Mouse (Mus musculus): Measurements from ENCODE around the gene Cdkn3. TPM values are rescaled to one million over a fixed set of nuclear protein-coding genes. Genes with fewer than 3 reads are reported as not detected.
"Not testable (repeated sequence)": the region's sequence is repeated elsewhere in the genome, so short reads cannot be mapped to it uniquely, and the experiment has no call there.

Gene Cdkn3
- polyA plus RNA-seq, 1 experiment from 2014 or later, result 30.3 TPM

DNA sequence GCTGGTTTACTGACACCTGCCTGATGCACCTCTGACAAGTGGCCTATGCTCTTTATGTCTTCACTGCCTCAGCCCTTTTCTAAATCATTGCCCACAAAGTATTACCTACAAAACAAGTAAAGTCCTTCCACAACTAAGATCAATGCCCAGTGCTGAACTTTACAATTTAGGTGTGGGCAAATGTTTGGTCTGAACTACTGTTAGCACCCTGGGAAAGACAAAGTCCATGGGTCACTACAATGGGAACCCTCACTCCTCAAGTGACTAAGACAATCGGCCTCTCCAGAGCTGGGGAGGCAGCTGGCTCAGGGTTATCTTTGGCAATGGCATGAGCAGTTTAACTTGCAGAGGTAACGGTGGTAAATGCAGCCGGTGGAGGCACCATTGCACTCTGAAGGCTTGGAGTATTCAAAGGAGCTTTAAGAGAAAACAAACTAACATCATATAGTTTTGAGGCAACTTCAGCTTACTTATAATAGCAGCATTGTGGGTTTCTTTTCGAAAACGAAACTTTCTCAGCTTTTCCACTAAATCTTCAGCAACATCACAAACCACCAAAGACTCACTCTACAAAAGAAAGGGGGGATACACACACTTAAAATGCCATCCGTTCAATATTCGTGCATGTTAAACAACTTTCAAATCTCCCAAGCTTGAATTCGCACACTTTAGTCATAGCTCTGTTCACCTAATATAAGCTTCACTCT is 56.7 kb downstream of the Cdkn3 start:
- no peak for DNase-seq (ENCODE audit: low spot score)
- 88% methylated on average over 8 of the region's 8 CpGs for WGBS
- ATAC-seq (ENCODE audit: low FRiP score, low TSS enrichment), result no peak
- Histone ChIP-seq H3K27me3 (ENCODE audit: control insufficient read depth, insufficient read depth, low read length) (no peaks in the 10 kb centered on the region), H3K4me1 (replicated peaks; ENCODE audit: control insufficient read depth, insufficient read depth) (0 out of 2 replicates have a peak, but pooled peaks cover 2% of the 10 kb centered on the region), H3K9ac (ENCODE audit: low read length) (no peak overlapping the region), H3K4me2 (replicated peaks; ENCODE audit: low read depth) (no peak overlapping the region), H3K9me3 (ENCODE audit: control insufficient read depth, low read length) (no peaks in the 10 kb centered on the region), H3K4me3 (ENCODE audit: low read depth, low read length) (no peak overlapping the region), H3K36me3 (ENCODE audit: control insufficient read depth, insufficient read depth, low read length) (peaks cover 5% of the 10 kb centered on the region; the same call in 1 of the 2 replicates), H3K27ac (replicated peaks) (no peak overlapping the region)
- no peak for TF ChIP-seq EP300 (optimal IDR thresholded peaks at IDR 0.05)
- no peak for TF ChIP-seq CTCF (IDR thresholded peaks at IDR 0.05; ENCODE audit: low read depth)

- ATAC-seq (ENCODE audit: low FRiP score, low TSS enrichment) (no peak), DNase-seq (ENCODE audit: low spot score) (no peak)
- Histone ChIP-seq H3K4me1 (replicated peaks; ENCODE audit: control insufficient read depth, insufficient read depth) (0 out of 2 replicates have a peak, but pooled peaks cover 2% of the 10 kb centered on the region), H3K27ac (replicated peaks) (no peak overlapping the region), H3K9me3 (ENCODE audit: control insufficient read depth, low read length) (no peaks in the 10 kb centered on the region), H3K9ac (ENCODE audit: low read length) (no peak overlapping the region), H3K4me3 (ENCODE audit: low read depth, low read length) (no peak overlapping the region), H3K27me3 (ENCODE audit: control insufficient read depth, insufficient read depth, low read length) (no peaks in the 10 kb centered on the region), H3K4me2 (replicated peaks; ENCODE audit: low read depth) (no peak overlapping the region), H3K36me3 (ENCODE audit: control insufficient read depth, insufficient read depth, low read length) (peaks cover 4% of the 10 kb centered on the region; the same call in 1 of the 2 replicates)
- 74% methylated on average over 7 of the region's 7 CpGs for WGBS
- TF ChIP-seq CTCF (IDR thresholded peaks at IDR 0.05; ENCODE audit: low read depth) (no peak), EP300 (optimal IDR thresholded peaks at IDR 0.05) (no peak)
Observed at GRCm38 (mm10) chr14:46818743-46819142, 58.4 kb downstream of the Cdkn3 start.

DNA sequence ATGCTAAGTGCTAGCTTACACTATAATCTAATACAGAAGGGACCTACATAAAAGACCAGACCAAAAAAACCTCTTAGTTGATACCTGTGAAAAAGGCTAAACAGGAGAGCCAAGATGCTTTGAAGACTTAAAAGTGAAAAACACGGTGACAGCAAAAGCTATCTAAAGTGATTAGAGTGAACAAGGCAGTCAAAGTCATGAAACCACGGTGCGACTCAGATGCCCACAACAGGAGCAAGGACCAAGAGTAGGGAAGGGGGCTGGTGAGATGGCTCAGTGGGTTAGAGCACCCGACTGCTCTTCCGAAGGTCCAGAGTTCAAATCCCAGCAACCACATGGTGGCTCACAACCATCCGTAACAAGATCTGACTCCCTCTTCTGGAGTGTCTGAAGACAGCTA is 59.6 kb downstream of the Cdkn3 start:
- not testable (repeated sequence) for ATAC-seq (ENCODE audit: low FRiP score, low TSS enrichment); H3K4me3 ChIP-seq (ENCODE audit: low read depth, low read length); H3K9ac ChIP-seq (ENCODE audit: low read length); H3K4me2 ChIP-seq (replicated peaks; ENCODE audit: low read depth); H3K27ac ChIP-seq (replicated peaks); DNase-seq (ENCODE audit: low spot score); H3K36me3 ChIP-seq (ENCODE audit: control insufficient read depth, insufficient read depth, low read length); H3K4me1 ChIP-seq (replicated peaks; ENCODE audit: control insufficient read depth, insufficient read depth); H3K9me3 ChIP-seq (ENCODE audit: control insufficient read depth, low read length); H3K27me3 ChIP-seq (ENCODE audit: control insufficient read depth, insufficient read depth, low read length)
- WGBS, result 87% methylated on average over 5 of the region's 6 CpGs

Other genes with a start within 250 kb of the Cdkn3 start
- gene Cnih1, start 27.9 kb downstream of the Cdkn3 start, polyA plus RNA-seq (2015; fragmentation: Nextera tagmentation; extraction: Ambion mirVana), result 135 and 141 TPM in 2 replicates
- 38.4 and 40.4 TPM in 2 replicates for gene Gmfb, start 61.7 kb downstream of the Cdkn3 start, polyA plus RNA-seq (2015; fragmentation: Nextera tagmentation; extraction: Ambion mirVana)
- gene Cgrrf1, start 71.6 kb downstream of the Cdkn3 start, polyA plus RNA-seq (2015; fragmentation: Nextera tagmentation; extraction: Ambion mirVana), result 28.6 and 28.7 TPM in 2 replicates
- gene Samd4, start 122.3 kb downstream of the Cdkn3 start, polyA plus RNA-seq (2015; fragmentation: Nextera tagmentation; extraction: Ambion mirVana), result 3.4 and 4.1 TPM in 2 replicates